Mouse (Mus musculus): ENCODE measurements around the gene Cntn5.

The Cntn5 gene

DNA sequence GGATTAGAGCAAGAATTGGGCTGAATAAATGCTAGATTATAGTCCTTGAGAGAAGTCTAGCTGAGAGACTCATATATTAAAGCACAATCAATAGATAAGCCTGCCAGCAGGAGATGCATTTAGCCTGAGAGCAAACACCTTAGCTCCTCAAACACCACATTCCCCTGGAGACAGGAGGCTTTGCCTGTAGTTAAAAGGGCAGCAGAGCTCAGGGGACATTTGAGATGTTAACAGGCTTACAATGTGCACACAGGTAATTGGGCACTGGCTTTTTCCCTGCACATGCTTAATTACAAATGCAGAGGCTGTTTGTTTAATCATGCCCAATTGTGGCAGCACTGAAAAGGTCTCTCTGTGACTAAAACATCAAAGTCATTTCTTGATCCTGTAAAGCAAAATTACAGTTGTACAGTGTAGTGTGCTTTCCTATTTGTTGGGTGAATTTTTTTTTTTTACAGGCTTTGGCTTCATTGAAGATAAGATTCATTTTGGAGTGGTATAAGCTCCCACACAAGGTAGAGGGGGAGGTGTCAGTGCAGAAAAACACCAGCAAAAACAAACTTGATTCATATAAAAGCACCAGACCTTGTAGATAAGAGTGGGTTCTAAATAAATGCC is 457.2 kb downstream of the Cntn5 start:
- DNase-seq (ENCODE audit: low read depth, low spot score): no peak

DNA sequence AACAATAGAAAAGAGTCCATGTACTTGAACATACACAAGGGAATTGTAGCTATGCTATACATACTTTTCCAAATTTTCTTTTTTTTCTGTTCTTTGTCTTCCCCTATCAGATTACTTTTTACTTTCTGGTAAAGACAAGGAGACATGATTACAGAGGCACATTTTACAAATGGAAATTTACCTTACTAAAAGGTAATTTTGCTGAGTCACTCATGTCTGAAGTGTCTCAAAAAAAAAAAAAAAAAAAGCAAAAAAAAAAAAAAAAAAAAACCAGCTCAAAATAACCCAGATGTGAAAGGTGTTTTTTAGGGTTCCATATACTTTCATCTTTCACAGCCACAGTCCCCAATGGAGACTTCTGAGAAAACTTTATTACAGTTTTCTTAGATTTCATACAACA is 492.5 kb downstream of the Cntn5 start:
- DNase-seq (ENCODE audit: low read depth, low spot score): no peak

GRCm38 (mm10) chr9:10400099-10400498 is 504.5 kb downstream of the Cntn5 start:
- no peak for DNase-seq (ENCODE audit: low read depth, low spot score)

DNA sequence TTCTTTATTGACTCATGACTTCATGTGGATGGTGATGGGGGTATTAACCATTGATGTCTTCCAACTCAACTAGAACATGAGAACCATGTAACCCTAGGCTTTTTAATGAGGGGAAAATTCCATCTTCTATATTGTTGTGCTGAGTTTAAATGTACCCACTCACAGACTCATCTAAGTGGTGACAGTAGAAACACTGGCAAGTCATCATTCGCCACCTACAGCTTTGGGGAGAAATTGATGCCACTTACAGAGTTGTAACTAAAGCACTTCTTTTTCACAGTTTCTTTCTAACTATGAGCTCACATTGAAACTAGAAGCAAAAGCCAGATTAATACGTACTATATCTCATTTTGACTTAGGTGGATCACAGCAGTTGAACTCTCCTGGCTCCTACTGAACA is 514.7 kb downstream of the Cntn5 start:
- no peak for DNase-seq (ENCODE audit: low read depth, low spot score)

DNA sequence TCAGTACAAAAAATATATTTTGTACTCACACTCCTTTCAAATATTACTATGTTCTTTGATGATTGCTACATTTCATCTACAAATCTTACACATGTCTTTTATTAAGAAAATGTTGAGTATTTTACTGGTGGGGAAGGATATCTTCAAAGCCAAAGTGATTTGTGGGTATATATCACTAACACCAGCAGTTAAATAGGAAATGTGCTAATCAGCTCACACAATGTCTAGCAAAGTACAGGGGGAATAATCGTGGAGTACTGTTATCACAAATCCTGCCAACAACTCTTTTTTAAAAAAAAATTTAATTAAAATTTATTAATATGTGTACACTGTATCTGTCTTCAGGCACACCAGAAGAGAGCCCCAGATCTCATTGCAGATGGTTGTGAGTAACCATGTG is 520.1 kb downstream of the Cntn5 start:
- DNase-seq (ENCODE audit: low read depth, low spot score): no peak

- no peak for DNase-seq (ENCODE audit: low read depth, low spot score)
These were observed 521.4 kb downstream of the Cntn5 start for GRCm38 (mm10) chr9:10383140-10383539.

DNA sequence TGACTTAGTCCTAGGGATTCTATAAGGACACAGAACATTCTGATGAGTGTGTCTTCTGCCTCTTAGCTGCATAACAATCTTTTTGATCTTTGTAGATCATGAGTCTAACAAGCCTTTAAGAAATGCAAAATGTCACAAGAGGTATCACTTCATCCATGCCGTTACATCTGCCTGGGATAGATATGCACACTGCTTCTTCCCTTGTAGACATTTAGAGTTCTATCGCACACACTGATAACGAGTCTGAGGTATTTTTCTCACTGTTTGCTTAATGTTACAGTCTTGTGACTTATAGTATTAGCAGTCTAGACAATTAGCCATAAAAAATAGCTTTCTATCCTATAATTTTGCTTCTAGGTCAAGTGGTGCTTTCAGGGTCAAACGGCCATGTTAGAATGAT is 522.9 kb downstream of the Cntn5 start:
- no peak for DNase-seq (ENCODE audit: low read depth, low spot score)

DNA sequence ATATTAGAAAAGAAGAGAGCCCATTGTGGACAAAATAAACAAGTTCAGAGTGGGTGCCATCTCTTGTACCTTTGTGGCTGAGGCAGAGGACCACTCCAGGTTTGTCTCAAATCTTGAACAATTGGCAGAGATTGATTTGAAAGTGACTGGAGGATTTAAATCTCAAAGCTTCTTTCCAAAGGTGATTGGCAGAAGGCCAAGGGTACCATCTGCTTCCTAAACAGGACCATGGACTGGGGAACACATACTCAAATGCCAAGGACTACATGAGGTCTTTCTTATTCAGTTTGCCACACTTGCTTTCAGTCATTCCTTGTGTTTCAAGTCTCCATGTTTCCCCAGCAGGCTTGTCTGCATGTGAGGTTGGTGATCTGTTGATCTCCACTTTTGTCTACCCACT is 528.3 kb downstream of the Cntn5 start:
- DNase-seq (ENCODE audit: low read depth, low spot score): no peak

- no peak for DNase-seq (ENCODE audit: low read depth, low spot score)
These were observed 535.6 kb downstream of the Cntn5 start for GRCm38 (mm10) chr9:10368971-10369370.

- DNase-seq (ENCODE audit: low read depth, low spot score): no peak
These were observed 536.2 kb downstream of the Cntn5 start for GRCm38 (mm10) chr9:10368410-10368809.

- no peak for DNase-seq (ENCODE audit: low read depth, low spot score)
These were observed 538.2 kb downstream of the Cntn5 start for GRCm38 (mm10) chr9:10366246-10366955.

DNA sequence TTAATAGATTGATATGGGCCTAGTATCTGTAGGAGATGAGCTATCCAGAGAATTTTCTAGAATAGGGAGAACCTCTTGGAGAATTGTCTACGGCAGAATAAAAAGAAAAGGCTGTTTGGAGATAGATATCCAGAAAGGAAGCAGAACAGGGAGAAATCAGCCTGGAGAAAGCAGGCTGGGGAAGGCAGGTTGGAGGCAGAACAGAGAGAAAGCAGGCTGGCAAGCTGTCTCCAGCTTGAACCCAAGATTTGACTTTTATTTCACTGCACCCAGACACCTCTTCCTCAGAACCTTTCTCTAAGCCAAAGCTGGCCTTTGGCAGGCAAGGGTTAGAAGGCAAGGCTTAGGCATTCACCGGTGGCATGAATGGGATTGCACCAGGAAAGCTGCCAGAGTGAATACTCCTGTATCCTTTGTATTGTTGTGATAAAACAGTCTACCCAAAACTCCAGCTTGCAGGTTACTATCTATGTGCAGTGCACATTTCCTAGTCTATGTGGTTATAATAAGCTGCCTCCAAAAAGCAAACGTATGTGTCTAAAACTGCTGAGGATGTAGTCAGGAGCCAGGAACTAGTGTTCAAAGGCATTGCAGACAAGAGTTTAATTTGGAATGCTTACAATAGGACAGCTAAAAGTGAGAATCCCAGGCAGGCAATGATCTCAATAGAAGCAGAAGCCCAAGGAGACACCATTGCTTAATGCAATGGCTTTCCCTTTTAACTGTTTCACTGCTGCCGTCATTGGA is 553.5 kb downstream of the Cntn5 start:
- no peak for DNase-seq (ENCODE audit: low read depth, low spot score)

DNA sequence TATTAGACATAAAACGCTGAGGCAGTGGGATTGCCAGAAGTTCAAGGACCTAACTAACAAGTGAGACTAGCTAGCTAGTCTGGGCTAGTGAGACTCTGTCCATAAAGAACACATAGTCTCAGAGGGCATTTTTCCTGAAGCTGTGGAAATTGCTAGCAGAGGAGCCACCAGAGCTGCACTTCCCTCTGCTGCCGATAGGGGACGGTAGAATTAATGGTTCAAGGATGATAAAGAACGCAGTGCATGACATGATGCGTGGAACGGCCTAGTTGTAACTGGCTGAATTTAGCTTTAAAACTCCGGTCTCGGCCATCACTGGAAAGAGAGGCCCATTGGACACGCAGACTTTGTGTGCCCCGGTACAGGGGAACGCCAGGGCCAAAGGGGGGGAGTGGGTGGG is 555.8 kb downstream of the Cntn5 start:
- no peak for DNase-seq (ENCODE audit: low read depth, low spot score)

GRCm38 (mm10) chr9:10348222-10348621 is 556.4 kb downstream of the Cntn5 start:
- no peak for DNase-seq (ENCODE audit: low read depth, low spot score)

DNA sequence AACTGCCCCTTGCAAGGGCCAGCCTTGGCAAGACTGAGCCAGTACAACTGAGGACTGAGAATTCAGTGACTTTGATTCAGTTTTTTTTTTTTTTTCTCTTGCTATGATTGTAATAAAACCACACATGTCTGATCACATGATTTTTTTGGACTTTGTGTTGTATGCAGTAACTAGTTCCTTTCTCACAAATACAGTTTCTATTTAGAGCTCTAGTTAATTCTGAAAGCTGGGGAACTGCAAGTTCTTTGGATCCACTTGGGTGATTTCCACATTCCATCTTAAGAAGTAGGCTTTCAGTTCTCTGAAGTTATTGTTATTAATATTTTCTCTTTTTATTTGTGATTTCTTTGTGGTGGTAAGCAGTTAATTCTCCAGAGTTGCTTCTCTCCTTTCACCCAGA is 563.8 kb downstream of the Cntn5 start:
- no peak for DNase-seq (ENCODE audit: low read depth, low spot score)

- no peak for DNase-seq (ENCODE audit: low read depth, low spot score)
These were observed 564.9 kb downstream of the Cntn5 start for GRCm38 (mm10) chr9:10339716-10340115.

GRCm38 (mm10) chr9:10324697-10325368 is 579.7 kb downstream of the Cntn5 start:
- DNase-seq (ENCODE audit: low read depth, low spot score): peak; percentile 20

- DNase-seq (ENCODE audit: low read depth, low spot score): no peak
These were observed 635.2 kb downstream of the Cntn5 start for GRCm38 (mm10) chr9:10269342-10269741.

GRCm38 (mm10) chr9:10268836-10269235 is 635.7 kb downstream of the Cntn5 start:
- no peak for DNase-seq (ENCODE audit: low read depth, low spot score)

DNA sequence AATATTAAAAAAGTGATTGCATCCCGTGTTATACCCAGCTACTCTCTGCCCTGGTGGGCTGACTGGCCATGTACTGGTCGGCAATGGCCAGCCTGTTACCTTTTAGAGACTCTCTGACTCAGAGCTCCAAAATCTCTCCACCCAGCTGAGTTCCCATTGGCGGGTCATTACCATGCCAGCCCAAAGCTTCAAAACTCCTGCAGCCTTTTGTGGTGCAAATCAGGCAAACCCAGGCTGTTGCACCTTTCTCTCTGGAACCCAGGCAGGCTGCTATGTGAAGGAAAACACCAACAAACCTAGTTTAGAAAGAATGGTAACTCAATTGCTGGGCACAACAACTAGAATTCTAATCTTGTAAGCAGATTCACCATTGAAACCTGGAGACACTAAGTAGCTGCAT is 639.0 kb downstream of the Cntn5 start:
- no peak for DNase-seq (ENCODE audit: low read depth, low spot score)

DNA sequence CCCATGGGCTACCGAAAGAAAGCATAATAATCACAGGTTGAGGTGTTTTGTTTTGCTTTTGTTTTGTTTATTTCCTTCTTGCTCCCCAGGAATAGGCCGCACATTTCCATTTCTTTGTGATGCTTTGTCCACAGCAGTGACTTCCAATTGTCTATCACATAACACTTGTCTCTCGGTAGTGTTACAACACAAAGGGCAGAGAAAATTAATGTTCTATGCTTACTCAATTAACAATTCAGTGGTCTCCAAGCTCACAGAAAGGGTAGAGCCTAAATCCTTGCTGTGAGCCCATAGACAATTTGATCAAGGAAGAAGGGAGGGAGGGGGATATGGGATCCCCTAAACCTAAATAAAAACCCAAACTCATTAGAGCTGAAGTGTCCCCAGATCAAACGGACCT is 671.2 kb downstream of the Cntn5 start:
- no peak for DNase-seq (ENCODE audit: low read depth, low spot score)

GRCm38 (mm10) chr9:10232066-10232465 is 672.5 kb downstream of the Cntn5 start:
- DNase-seq (ENCODE audit: low read depth, low spot score): no peak
